Mouse (Mus musculus) layer of hippocampus, adult 8-10 months (tissue): Measurements from ENCODE around the gene Rcor3. TPM values are rescaled to one million over a fixed set of nuclear protein-coding genes. Genes with fewer than 3 reads are reported as not detected.

Source experiments
- DNase-seq, 2 experiments: peaks; one replicate each; pipeline ENCODE4 v3.0.0; 2022; ENCODE audit warnings: low spot score in 2 of 2
- total RNA-seq, 4 experiments: library from RNA; stranded (reverse); gene quantifications; 2 replicates each; pipeline ENCODE4 v1.2.4; 2022

The Rcor3 gene
- 10 to 100 TPM; 47.3 to 58.1 (median 49.5) TPM for total RNA-seq

DNA sequence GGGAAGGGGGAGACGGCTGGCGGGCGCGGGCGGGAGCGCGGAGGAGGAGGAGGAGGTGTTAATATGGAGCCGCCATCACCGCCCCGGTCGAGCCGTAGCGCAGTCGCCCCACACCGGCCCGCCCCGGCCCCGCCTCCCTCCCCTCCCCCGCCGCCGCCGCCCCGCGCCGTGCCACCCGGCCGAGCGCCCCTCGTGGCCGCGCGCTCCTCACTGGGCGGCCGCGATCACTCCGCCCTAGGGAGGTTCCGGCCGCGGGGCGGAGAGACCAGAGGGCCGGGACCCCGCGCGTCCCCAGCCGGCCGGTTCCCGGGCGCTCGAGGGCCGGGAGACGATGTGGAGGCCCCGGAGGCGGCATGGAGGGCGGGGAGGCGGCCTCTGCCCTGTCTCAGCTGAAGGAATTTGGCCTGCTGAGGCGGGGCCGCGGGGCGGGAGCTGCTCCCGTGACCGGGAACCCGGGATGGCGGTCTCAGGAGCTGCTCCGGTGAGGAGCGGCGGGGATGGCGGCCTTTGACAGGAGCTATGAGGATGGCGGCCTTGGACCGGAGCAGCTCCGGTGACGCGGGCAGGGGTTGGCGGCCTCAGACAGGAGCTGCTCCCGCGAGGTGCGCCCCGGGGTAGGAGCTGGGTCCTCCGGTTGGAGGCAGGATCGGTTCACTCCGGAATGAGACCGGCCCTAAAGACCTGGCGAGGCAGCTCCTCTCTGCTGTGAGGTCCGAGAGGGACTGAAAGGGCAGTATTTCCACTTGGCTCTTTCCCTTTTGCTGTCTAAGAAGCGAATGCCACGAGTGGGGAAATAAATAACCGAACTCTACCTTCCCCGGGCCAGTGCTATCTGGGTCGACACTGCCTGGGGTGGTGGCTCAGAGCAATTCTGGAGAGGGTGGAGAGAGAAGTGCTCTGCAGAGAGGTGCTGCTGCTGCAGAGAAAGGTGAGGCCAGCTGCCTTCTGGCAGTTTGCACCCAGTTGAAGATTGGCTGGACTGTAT, at the start of gene Rcor3:
Gene Rcor3, minus strand, starts transcription at position 137 of the 985 bp plus-strand sequence.
- peak; percentile 60 to 69 for DNase-seq

- DNase-seq, result no peak
Observed at GRCm38 (mm10) chr1:192181696-192182257, 43.9 kb upstream of the Rcor3 start.

GRCm38 (mm10) chr1:192179877-192180276, 42.0 kb upstream of the Rcor3 start:
- no peak for DNase-seq

- no peak for DNase-seq
Observed at GRCm38 (mm10) chr1:192171477-192171876, 33.6 kb upstream of the Rcor3 start.

DNA sequence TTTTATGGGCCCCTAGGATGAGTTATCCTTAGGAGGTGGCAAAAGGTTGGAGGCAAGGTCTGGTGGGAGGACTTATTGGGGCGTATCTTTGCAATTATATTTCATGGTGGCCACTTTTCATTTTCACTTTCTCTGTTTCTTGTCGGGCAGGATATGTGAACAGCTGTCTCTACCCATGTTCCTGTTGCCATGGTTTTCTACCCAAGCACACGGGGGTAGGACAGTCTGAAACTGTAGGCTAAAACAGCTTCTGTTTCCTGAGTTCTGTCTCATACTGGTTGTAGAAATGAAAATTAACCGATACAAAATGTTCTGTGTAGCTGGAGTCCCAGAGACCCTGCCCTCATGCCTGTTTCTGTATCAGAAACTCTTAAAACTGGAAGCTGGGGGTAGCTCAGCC, 13.3 kb upstream of the Rcor3 start:
- peak in 1 of 2 experiments; percentile 16 for DNase-seq

DNA sequence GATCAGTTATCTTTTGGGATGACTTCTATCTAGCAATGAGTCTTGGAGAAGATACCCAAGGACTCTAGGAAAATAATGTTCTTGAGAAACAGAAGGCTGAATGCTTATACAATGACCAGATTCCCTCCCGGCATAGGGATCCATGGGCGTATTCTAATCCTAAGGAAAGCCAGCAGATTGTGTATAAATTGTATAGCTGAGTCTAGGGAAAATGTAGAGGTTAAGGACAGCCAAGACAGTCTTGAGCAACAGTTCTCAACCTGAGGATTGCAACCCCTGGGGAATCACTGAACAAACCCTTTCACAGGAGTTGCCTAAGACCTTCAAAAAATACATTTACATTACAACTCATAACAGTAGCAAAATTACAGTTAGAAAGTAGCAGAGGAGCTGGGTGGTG, 2.5 kb upstream of the Rcor3 start:
- no peak for DNase-seq

DNA sequence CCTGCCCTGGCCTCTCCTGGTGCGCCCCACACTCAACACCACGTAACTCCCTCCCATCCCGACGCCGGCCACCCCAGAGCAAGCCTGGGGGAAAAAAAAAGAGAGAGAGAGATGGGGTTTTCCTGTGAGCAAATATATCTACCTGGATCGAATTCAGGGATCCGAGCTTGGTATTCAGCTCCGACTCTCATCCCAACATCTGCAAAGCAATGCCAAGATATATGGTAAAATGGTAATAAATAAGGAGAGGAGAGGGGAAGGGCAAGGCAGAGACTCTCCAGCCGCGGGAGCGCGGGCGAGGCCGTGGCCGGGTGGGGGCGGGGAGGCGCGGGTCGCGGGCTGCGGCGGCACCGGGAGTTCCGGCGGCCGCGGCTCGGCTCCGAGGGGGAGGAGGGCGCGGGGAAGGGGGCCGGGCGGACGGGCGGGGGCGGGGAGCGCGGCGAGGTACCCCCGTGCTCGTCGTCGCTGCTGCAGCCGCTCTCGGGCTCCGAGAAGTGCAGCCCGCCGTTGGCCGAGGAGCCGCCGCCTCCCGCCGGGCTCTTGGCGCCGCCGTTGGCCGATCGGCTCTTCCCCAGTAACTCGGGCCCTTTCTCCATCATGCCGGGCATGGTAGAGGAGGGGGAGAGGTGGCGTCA, 454 bp downstream of the Rcor3 start:
- no peak for DNase-seq

DNA sequence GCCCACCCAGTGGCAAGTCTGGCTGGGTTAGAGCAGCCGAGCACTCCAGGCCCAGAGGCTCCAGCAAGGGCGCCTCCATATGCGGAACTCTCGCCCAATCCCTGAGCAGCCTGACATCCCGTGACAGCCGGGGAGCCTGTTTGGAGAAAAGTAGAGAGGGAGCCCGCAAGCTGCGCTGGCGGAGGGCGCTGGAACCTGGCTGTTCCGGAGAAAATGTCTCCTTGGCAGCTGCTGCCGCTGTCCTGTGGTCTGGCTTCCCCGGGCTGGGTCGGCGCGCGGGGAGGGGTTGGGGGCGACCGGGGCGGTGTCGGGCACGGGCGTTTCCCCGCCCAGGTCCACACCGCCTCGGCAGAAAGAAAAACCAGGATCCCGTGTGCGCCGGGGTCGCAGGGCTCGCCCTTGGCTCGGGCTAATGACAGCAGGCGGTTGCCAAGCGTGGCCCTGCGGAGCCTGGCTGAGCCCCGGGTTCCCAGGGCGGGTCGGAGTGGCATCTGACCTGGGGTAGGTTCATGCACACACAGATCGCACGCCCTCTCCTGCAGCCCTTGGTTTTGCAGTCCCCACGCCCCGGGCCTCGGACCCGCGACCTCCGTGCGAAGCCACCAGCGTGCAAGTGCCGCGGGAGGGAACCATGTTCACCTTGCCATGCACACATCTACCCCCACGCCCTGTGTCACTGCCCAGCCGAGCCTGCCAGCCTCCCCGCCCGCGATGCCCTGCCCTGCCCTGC, 1.1 kb downstream of the Rcor3 start:
- DNase-seq, result peak; percentile 77 to 78

DNA sequence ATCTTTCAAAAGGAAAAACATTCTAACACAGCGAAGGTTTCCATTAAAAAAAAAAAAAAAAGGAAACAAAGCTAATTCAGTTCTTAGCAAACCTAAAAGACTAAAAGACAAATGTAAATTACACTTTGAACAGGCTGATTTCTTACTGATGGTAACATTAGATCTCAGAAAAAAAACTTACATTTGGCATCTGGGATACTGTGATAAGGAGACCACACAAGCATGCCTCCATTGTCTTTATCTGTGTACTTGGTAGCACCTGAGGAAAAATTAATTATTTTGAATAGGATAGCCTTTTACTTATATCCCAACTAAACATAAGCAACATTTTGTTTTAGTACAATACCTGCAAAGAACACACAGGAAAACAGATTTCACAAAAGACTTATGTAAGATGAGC, 7.7 kb downstream of the Rcor3 start:
- no peak for DNase-seq

GRCm38 (mm10) chr1:192128343-192128742, 9.5 kb downstream of the Rcor3 start:
- no peak for DNase-seq

GRCm38 (mm10) chr1:192125761-192126160, 12.1 kb downstream of the Rcor3 start:
- DNase-seq, result no peak

GRCm38 (mm10) chr1:192116262-192116661, 21.6 kb downstream of the Rcor3 start:
- DNase-seq, result no peak

GRCm38 (mm10) chr1:192115378-192115777, 22.5 kb downstream of the Rcor3 start:
- no peak for DNase-seq

DNA sequence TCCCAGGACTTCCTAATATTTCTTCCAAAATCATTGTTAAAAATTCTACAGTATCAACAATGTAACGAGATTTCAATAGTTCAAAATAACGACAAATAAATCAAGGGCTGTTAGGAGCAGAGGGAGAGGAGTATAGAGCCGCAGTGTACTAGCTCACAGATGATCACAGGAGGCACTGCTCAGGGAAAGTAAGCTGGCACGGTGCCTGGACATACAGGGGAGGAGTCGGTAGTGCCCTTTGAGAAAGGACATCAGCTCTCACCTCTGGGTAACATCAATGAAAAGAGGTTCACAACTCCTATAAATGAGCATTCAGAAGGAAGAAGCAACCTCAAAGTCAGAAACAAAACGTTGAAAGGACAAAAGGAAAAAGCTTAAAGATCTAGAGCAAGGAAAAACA, 28.7 kb downstream of the Rcor3 start:
- DNase-seq, result no peak

- DNase-seq, result no peak
Observed at GRCm38 (mm10) chr1:192107352-192107751, 30.5 kb downstream of the Rcor3 start.

- no peak for DNase-seq
Observed at GRCm38 (mm10) chr1:192105902-192106389, 31.9 kb downstream of the Rcor3 start.

DNA sequence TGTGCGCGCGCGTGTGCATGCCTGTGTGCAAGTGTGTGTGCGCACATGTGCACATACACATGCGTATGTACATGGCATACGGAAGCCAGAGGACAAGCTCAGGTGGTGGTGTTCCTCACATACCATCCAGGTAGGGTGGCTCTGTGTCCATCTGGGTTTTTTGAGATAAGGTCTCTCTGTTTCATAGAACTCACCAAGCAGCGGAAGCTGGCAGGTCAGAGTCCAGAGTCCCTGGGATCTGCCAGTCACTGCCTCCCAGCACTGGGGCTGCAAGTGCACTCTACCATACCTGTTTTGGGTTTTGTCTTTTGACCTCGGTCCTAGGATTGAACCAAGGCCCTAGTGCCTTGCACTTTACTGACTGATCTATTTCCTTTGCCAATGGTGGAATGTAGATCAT, 33.8 kb downstream of the Rcor3 start:
- no peak for DNase-seq

DNA sequence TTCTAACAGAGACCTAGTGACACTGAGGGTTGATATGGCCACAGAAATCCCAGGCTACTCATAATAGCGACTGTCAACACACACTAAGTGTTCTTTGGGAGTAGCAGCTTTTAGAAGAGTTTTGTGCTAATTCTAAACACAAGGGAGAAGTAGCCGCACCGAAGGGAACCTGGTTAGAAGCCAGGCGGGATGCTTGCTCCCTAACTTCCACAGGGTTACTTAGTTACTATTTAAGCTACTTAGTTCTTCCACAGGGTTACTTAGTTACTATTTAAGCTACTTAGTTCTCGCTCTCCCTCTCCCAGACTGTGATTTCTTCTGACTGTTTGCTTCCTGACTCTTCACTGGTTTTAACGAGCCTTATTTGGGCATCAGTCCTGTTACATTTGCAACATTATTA, 34.7 kb downstream of the Rcor3 start:
- no peak for DNase-seq

- peak in 1 of 2 experiments; percentile 35 for DNase-seq
Observed at GRCm38 (mm10) chr1:192101359-192101758, 36.5 kb downstream of the Rcor3 start.

GRCm38 (mm10) chr1:192100742-192101141, 37.1 kb downstream of the Rcor3 start:
- DNase-seq, result no peak

DNA sequence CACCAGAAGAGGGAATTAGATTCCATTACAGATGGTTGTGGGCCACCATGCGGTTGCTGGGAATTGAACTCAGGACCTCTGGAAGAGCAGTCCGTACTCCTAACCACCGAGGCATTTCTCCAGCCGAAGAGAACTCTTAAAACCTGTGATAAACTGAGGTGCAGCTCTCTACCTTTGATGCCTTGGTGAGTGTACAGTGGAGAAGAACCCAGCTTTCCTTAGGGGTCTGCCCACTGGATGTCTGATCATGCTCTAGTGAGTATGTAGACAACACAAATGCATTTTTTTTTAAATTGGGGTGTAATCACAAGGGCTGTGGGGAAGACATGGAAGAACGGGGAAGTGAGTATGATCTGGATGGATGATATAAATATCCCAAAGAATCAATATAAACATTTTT, 42.2 kb downstream of the Rcor3 start:
- DNase-seq, result no peak
